Mouse (Mus musculus) G1E-ER4 (cell line): ENCODE measurements around the gene Irak2. TPM values are rescaled to one million over a fixed set of nuclear protein-coding genes. Genes with fewer than 3 reads are reported as not detected.

Source experiments
- GATA1 ChIP-seq: IDR thresholded peaks from one replicate; pipeline ENCODE4 v1.8.0; 2012; ENCODE audit warnings: low read length, inconsistent platforms
- polyA plus RNA-seq: library from polyadenylated mRNA; stranded (reverse); fragments of >175 nt; gene quantifications from 2 replicates; pipeline ENCODE4 v1.2.3, GENCODE M21; 2012

The Irak2 gene
- polyA plus RNA-seq, result 14.3 and 15.4 TPM in 2 replicates

DNA sequence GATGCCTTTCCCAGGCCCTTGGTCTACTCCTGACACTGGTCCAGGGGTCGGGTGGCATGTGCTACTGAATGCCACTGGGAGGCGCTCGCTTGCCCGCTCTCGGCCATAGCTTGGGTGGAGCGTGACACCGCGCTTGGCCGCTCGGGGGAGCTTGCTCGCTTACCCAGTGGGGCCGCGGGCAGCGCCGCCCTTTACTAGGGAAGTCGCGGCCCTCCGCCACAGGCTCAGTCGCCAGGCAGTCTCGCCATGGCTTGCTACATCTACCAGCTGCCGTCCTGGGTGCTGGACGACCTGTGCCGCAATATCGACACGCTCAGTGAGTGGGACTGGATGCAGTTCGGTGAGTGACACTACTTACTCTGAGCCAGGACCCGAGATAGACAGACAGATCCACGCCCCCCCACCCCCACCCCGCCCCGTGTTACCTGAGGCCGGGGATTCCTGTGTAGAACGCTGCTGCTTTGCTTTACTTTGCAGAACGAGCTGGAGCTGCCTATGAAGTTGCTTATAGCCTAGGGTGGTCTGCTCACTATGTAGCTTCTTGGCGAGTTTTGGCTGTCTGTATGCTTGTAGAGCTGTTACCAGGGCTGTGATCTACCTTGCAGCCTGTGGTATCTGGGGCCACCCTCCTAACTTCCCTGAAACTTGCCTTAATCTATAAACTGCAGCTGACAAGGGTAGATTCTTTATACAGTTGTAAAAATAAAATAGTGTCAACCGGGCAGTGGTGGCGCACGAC is at the start of gene Irak2:
Gene Irak2 (plus strand): TSS at position 166 of the 739 bp plus-strand sequence.
- no peak for TF ChIP-seq GATA1

DNA sequence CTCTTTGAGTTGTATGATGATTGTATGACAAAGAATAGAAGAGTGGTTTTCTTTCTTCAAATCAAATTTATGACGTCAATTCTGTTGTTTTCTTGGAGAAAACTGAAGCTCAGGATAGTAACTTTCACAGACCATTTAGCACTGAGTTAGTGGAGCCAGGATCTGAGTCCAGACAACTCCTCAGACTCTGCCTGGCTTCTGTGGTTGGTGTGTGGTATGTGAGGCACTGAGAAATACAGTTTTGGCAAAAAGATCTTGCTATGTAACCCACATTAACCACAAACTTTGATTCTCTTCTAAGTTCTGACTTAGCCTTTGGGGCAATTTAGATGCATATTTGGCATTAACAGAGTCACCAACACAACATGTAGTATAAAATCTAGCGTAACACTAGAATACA is 45.6 kb upstream of the Irak2 start:
- TF ChIP-seq GATA1, result no peak

DNA sequence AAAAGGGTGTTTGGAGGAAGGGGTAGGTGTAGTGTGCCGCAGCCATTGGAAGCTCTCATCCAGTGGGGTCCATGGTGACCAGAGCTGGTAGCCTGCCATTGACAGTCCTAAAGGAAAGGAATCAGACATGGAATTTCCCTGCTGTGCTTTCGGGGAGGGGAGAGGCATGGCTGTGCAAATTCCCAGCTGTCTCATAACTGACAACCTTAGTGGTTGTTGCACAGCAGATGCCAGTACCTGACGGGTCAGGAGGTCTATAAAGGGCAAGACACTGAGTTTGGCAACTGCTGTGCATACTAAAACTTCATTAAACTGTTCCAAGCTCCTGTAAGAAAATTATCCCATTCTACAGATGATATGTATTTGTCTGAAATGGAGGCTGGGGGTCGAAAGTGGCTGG is 40.3 kb upstream of the Irak2 start:
- TF ChIP-seq GATA1, result no peak

DNA sequence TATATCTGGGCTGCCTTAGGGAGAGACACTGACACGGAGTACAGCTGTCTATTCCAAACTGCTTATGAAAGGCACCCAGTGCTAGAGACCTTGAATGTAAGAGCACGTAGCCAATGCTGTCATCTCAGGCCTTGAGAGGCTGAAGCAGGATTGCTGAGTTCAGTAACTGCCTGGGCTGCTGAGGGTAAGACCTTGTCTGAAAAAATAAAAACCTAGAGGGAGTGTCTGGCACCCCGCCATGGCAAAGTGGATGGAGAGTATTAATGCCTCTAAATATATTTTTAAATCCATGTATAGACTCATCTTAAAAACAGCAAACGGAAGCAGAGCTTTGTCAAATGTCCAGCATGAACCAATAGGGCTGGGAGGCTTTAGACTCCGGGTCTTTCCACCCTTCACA is 38.4 kb upstream of the Irak2 start:
- no peak for TF ChIP-seq GATA1

DNA sequence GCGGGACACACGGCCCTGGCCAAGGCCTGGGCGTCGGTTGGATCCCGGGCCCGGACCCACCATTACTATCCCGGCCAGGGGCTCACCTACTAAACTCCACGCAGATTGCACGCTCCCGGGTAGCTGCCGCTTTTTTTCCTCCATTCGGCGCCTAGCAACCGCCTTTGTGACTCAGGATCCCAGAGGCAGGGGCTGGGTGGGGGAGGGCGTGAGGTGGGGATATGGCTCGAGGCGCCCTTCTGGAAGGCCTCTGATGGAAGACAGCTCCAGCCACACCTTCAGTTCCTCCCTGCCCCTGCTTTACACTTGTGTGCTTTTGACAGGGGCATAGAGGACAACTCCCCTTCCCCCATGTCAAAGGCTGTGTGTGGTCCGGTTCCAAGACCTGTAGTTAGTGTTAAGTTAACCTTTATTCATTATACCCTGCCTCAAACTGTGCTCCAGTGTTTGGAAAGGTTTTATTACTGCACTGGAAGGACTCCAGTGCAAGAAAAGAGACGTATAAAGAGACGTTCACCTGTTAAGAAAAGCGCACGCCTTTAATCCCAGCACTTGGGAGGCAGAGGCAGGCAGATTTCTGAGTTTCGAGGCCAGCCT is 37.6 kb upstream of the Irak2 start, which contains the start of gene Fancd2os:
Gene Fancd2os (minus strand): TSS at position 173 of the 597 bp plus-strand sequence.
- no peak for TF ChIP-seq GATA1

DNA sequence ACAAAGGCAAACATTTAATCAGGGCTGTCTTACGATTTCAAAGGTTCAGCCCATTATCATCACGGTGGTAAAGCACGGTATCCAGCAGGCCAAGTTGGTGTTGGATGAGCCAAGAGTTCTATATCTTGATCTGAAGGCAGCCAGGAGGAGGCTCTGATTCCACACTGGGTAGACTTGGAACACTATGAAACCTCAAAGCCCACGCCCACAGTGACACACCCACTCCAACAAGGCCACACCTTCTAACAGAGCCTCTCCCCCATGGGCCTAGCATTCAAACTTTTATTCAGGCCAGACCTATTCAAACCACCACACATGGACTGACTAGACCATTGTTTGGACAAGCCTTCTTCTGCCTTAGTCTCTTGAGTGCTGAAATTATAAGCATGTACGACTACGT is 35.4 kb upstream of the Irak2 start:
- TF ChIP-seq GATA1, result no peak

DNA sequence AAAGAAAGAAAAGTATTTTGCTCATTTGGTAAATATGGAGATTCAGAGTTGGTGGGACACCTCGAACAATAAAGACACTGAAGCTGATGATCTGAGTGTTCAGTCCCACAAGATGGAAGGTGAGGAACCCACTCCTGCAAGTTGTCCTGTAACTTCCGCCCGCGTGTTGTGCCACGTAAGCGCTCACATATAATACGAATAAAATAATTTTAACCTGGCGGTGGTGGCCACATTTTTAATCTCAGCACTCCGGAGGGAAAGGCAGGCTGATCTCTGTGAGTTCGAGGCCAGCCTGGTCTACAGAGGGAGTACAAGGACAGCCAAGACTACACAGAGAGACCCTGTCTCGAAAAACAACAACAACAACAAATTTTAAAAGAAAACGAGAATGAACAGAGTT is 34.3 kb upstream of the Irak2 start:
- TF ChIP-seq GATA1, result no peak

DNA sequence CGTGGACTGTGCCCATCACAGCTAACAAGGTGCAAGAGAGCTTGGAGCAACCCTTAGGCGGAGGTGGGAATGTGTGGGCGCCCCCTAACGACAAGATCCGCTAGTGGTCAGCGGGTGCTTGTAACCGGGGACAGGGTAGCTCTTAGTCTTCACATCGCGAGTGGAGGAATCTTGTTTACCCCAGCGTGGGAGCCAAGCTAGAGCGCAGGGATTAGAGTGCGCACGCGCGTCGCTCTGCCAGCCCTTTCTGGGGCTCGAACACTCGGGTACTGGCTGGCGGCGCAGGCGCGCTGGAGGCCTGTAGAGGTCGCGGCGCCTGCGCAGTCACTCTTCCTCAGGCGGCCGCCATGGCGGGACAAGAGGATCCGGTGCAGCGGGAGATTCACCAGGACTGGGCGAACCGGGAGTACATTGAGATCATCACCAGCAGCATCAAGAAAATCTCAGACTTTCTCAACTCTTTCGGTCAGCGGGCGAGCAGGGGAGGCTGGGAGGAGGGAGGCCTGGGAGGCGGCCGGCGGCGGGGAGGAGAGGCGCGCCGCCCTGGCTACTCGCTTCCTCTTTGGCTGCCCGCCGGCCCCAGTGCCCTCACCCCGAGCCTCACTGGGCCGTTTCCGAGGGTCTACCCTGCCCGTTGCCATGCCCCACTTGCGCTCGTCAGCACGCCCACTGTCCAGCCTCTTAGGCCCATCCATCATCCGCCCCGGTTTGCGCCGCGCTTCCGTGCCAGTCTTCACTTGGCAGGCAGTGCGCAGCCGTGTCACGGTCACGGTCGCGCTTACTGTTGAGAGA is 33.6 kb upstream of the Irak2 start, which contains the start of gene Brk1:
Gene Brk1 (plus strand): TSS at position 341 of the 792 bp plus-strand sequence.
- no peak for TF ChIP-seq GATA1

DNA sequence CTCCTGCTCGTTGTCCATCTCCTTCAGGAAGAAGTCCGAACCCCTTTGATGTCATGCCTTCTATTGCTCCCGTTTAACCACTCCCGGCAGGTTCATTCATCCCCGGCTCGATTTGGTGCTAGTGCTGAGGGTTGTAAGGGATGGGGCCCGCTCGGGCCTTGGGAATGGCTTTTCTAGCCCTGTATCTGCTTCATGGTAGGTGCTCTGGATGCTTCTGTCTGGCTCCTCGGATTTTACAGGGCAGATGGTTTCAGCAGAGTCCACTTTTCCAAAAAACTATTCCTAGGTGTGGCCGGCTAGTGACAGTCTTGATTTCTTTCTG is 33.1 kb upstream of the Irak2 start:
- TF ChIP-seq GATA1, result no peak

DNA sequence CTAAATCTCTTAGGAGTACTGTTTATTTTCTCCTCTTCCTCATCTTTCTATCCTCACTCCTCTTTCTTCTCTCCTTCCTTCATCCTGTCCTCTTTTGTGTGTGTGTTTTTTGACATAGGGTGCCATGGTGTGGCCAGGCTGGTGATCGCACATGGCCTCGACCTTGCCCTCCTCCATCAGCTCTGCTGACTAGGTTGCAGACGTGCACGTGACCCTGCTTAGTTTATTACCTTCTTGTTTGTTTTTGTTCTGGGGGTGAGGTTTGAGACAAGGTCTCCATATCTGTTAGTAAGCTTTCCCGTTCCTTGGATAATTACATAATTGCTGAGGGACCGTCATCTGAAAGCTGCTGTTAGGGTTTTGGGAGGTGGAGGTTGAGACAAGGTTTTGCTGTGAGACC is 29.4 kb upstream of the Irak2 start:
- no peak for TF ChIP-seq GATA1

DNA sequence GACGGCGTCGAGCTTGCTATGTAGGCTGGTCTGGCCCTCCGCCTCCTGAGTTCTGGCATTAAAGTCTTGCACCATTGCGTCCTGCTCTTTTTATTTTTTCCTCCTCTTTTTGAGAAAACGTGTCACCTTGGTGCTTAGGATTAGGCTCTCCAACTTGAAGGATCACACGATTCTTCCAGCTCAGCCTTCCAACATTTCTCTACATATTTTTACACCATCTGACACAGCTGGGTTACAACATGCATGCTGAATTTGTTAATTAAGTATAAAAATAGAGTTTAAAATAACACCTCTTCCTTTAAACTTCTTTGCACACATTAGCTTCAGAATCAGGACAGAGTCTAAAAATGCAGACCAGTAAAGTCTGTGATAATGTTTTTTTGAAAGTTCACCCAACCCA is 29.0 kb upstream of the Irak2 start:
- no peak for TF ChIP-seq GATA1

DNA sequence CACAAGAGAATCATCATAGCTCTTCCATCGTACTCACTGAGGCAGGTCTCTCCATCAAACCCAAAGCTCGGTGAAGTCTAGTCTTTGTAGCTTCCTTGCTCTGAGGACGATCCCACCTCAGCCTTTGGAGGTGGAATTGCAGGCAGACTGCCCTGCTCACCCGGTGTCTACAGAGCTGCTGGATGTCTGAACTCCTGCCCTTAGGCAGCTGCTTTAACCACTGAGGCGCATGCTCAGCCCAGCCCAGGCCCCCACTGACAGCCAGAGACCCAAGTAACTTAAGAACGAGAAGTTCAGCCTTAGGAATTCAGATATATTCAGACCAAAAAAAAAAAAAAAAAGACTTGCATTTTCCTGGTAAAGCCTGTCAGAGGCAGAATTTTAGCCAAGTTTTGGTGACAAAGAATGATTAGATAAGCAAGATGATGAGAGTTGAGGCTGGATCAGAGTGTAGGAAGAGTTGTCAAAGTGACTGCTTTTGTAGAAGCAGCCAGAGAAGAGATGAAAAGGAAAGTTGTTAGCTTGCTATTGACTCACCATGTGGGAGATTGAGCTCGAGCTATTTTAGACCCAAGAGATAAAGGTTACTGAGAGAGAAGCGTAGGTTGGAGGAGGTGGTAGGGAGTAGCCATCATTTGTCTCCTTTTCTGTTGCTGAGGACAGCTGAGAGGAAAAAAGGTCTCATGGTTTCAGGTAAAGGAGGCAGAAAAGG is 25.9 kb upstream of the Irak2 start:
- TF ChIP-seq GATA1, result no peak

DNA sequence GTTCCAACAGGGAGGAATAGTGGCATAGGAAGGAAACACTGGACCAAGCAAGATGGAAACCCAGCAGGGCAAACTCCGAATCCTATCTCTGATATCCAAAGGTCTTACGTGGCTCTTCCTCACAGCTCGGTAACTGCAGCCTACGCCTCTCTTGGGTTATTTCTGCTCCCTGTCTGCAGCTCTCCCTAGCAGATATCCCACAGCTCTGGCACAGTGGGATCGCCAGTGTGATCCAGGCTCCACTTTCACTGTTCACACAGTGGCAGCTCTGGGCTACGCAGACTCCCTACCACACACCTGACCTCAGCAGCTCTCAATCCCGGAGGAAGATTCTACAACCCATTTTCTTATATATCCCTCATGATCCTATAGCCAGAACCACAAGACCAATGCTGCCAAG is 24.1 kb upstream of the Irak2 start:
- no peak for TF ChIP-seq GATA1

DNA sequence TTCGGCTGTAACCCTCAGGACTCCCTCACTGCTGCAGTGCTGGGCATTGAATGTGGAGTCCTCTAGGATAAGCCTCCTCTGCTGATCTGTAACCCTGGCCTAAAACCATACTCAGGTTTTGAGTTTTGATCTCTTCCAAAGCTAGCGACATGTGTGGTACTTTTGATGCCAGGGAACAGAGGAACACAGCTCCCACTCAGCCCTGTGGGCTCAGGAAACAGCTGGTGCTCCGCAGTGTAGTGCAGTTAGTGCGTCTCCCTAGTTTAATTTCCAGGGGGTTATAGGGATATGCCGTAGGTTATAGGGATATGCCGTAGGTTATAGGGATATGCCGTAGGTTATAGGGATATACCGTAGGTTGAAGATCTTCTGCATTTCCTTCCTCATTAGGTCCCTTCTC is 23.3 kb upstream of the Irak2 start:
- TF ChIP-seq GATA1, result no peak

DNA sequence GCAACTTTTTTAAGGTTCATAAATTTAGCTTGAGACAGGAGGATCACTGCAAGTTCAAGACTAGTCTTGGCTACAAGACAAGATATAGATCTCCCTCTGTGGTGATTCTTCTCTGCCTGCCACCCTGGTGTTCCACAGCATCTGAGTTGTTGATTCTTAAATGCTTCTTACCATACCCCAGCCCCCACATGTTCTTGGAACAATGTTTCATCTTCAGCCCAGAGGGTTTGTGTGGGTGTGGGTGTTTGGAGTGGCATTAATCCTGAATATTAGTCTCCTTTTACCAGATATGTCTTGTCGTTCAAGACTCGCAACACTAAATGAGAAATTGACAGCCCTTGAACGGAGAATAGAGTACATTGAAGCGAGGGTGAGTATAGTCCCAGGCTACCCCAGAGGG is 22.8 kb upstream of the Irak2 start:
- TF ChIP-seq GATA1, result no peak

DNA sequence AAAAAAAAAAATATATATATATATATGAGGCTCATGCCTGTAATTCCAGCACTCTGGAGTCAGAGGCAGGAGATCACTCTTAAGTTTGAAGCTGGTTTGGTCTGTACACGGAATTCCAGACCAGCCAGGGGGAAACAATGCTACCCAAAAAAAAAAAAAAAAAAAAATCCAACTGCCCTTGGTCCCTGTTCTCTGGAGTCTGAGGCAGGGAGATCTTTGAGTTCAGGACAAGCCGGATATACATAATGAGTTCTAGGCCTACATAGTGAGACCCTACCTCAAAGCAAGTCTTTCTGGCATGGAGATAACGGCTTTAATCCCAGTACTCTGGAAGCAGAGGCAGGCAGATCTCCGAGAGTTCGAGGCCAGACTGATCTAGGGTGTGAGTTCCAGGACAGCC is 14.9 kb upstream of the Irak2 start:
- TF ChIP-seq GATA1, result no peak
